ENCODE assay signal across 21 mouse cellular contexts in genomic region chr6:134421921-134422320, GRCm38 (mm10). TPM values are rescaled to one million over a fixed set of nuclear protein-coding genes. Genes with fewer than 3 reads are reported as not detected.
"Had no signal": no experiment of that assay in that cellular context is flagged by ENCODE, and none has a peak within 500 bp of the region (broad histone marks: within the 10 kb centered on the region; RNA-seq: fewer than 3 reads in every experiment).

No protein-coding gene starts in this region.

- H3K9ac ChIP-seq: limb, embryonic 12.5 days; liver, embryonic 13.5 days; liver, postnatal 0 days; neural tube, embryonic 15.5 days had no signal

- H3K27me3 ChIP-seq: limb, embryonic 12.5 days; liver, embryonic 13.5 days; neural tube, embryonic 15.5 days had no signal

- H3K27ac ChIP-seq: left cerebral cortex, adult 2 months; limb, embryonic 12.5 days; liver, embryonic 13.5 days; macrophage; neural tube, embryonic 15.5 days had no signal

- H3K9me3 ChIP-seq: limb, embryonic 12.5 days; liver, embryonic 13.5 days; megakaryocyte, embryonic 14.5 days; neural tube, embryonic 15.5 days had no signal

- H3K4me3 ChIP-seq: left cerebral cortex, adult 2 months; limb, embryonic 12.5 days; liver, embryonic 13.5 days; megakaryocyte, embryonic 14.5 days; neural tube, embryonic 15.5 days had no signal

- H3K36me3 ChIP-seq: limb, embryonic 12.5 days; liver, embryonic 13.5 days; neural tube, embryonic 15.5 days had no signal

- DNase-seq: kidney, adult 8-10 months; kidney, postnatal 25 days; liver; liver, embryonic 13.5 days; liver, postnatal 0 days; retina, postnatal 1 day; right cerebral cortex, postnatal 4 days; spleen, adult 18-20 months; thymus, adult 18-20 months; thymus, postnatal 14 days had no signal

- H3K4me2 ChIP-seq: limb, embryonic 12.5 days; liver, embryonic 13.5 days; midbrain, embryonic 11.5 days; neural tube, embryonic 15.5 days had no signal

- ATAC-seq: liver, postnatal 0 days; lung, postnatal 0 days had no signal

- H3K4me1 ChIP-seq: liver, embryonic 13.5 days had no signal

RNA-seq across cellular contexts. Expression of gene Bcl2l14, which starts 25.8 kb away (rescaled TPM):
- total RNA-seq: layer of hippocampus, postnatal 25 days; left cerebral cortex, adult 2 months; left cerebral cortex, postnatal 36 days; midbrain, postnatal 0 days had no signal
- polyA plus RNA-seq: midbrain, embryonic 11.5 days; midbrain, postnatal 0 days; neural tube, embryonic 11.5 days had no signal
